Mouse (Mus musculus) forebrain, embryonic 16.5 days (tissue): ENCODE measurements at regions not wholly inside any gene's neighbourhood (a gene's known extent, or its start where the extent isn't known, plus 50 kb on each side); places are given as distances from the start of the nearest gene placed in this dataset.

Source experiments
- ATAC-seq: fragments of 200-750 bp; cut with Nextera tagmentation; 2 replicates; pipeline ENCODE4 v1.8.0; 2017; ENCODE audit warnings: mild to moderate bottlenecking, moderate library complexity
- H3K27ac ChIP-seq: fragments of 300-500 bp; sonication (generic); 2 replicates; pipeline ENCODE4 v1.5.1; 2014; ENCODE audit warnings: low read length, control low read depth
- H3K27me3 ChIP-seq: fragments of 300-500 bp; sonication (generic); replicated peaks from 2 replicates; pipeline ENCODE4 v1.6.1; 2014; ENCODE audit warnings: low read length; ENCODE audit not compliant: control insufficient read depth, insufficient read depth
- H3K36me3 ChIP-seq: fragments of 300-500 bp; sonication (generic); 2 replicates; pipeline ENCODE4 v1.6.1; 2014; ENCODE audit not compliant: control insufficient read depth, insufficient read depth
- H3K4me1 ChIP-seq: fragments of 300-500 bp; sonication (generic); replicated peaks from 2 replicates; pipeline ENCODE4 v1.6.1; 2014; ENCODE audit warnings: low read length; ENCODE audit not compliant: control insufficient read depth, insufficient read depth
- H3K4me2 ChIP-seq: fragments of 300-500 bp; sonication (generic); 2 replicates; pipeline ENCODE4 v1.6.1; 2014; ENCODE audit warnings: mild to moderate bottlenecking, low read length, control low read depth
- H3K4me3 ChIP-seq: fragments of 300-500 bp; sonication (generic); replicated peaks from 2 replicates; pipeline ENCODE4 v1.5.1; 2014; ENCODE audit warnings: mild to moderate bottlenecking, low read length, control low read depth
- H3K9ac ChIP-seq: fragments of 300-500 bp; sonication (generic); replicated peaks from 2 replicates; pipeline ENCODE4 v1.6.1; 2014; ENCODE audit warnings: low read depth, low read length, control low read depth
- H3K9me3 ChIP-seq: fragments of 300-500 bp; sonication (generic); 2 replicates; pipeline ENCODE4 v1.6.1; 2016; ENCODE audit warnings: low read length; ENCODE audit not compliant: control insufficient read depth
- WGBS: fragments of 180-500 bp; shearing (Covaris S2); extraction: QIAGEN DNeasy Blood & Tissue Kit; methylation state at CpG from one replicate; pipeline ENCODE4 v1.1.7; 2014; 5-methylcytosine and 5-hydroxymethylcytosine counted together

GRCm38 (mm10) chr6:50713297-50713696 lies 59.1 kb upstream of the Npvf start:
- no peak for ATAC-seq
- WGBS: 78% methylated on average over 3 of the region's 3 CpGs

GRCm38 (mm10) chr6:50718631-50719030 lies 64.4 kb upstream of the Npvf start:
- no peak overlapping the region for H3K9ac ChIP-seq
- no peaks in the 10 kb centered on the region for H3K9me3 ChIP-seq
- H3K4me3 ChIP-seq: no peak overlapping the region
- no peaks in the 10 kb centered on the region for H3K36me3 ChIP-seq
- no peak for ATAC-seq
- no peak overlapping the region for H3K4me2 ChIP-seq
- H3K4me1 ChIP-seq: 0 out of 2 replicates have a peak, but pooled peaks cover 4% of the 10 kb centered on the region
- no peak overlapping the region for H3K27ac ChIP-seq
- WGBS: 21% methylated on average over 4 of the region's 4 CpGs
- no peaks in the 10 kb centered on the region for H3K27me3 ChIP-seq

More at GRCm38 (mm10) chr6:50713297-50713696, 59.1 kb upstream of the Npvf start:
- H3K9me3 ChIP-seq: no peaks in the 10 kb centered on the region
- H3K27ac ChIP-seq: no peak overlapping the region
- H3K27me3 ChIP-seq: no peaks in the 10 kb centered on the region
- no peak overlapping the region for H3K9ac ChIP-seq
- H3K36me3 ChIP-seq: no peaks in the 10 kb centered on the region
- no peak overlapping the region for H3K4me3 ChIP-seq
- H3K4me2 ChIP-seq: no peak overlapping the region
- no peaks in the 10 kb centered on the region for H3K4me1 ChIP-seq

DNA sequence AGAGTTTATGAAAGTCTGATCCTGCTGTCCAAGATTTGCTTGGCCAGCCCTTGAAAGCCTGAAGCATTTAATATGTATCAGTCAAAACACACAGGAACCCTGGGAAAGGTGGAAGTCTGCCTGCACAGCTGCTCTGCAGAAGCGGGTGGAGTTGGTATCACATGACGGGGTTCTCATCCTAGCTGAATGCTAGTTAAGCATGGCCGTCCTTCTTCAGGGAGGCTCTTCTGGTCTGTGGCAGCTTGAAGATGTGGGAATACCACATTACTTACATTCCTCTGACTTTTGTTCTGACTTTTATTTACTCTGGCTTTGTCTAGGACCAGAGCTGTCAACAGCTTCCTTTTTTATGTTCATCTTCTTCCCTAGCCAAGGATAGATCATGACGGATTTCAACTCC lies 66.1 kb upstream of the Npvf start:
- H3K4me1 ChIP-seq: 0 out of 2 replicates have a peak, but pooled peaks cover 4% of the 10 kb centered on the region
- H3K27me3 ChIP-seq: no peaks in the 10 kb centered on the region
- no peak for ATAC-seq
- H3K36me3 ChIP-seq: no peaks in the 10 kb centered on the region
- no peak overlapping the region for H3K4me3 ChIP-seq
- H3K27ac ChIP-seq: no peak overlapping the region
- no peak overlapping the region for H3K9ac ChIP-seq
- H3K9me3 ChIP-seq: no peaks in the 10 kb centered on the region
- no peak overlapping the region for H3K4me2 ChIP-seq
- WGBS: 80% methylated on average over 4 of the region's 4 CpGs

DNA sequence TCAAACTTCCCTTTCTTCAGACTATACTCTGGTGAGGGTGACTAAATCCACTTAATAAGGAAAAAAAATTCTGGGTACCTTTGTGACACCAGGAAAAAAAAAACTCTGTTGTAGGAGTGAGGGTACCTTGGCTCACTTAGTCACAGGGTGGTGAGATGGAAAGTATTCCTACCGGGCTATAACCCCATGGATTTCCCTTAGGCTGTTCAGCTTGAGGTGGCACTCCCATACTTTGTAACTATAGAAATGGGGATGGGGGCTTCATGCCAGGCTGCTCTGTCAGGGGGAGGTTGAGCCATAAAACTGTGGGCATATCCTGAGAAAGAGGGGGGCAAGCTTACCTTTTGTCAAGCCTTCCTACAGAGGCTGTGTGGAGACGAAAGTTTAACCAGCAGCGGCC lies 71.4 kb upstream of the Npvf start:
- Histone ChIP-seq H3K36me3 (no peaks in the 10 kb centered on the region), H3K27me3 (no peaks in the 10 kb centered on the region), H3K9ac (no peak overlapping the region), H3K4me2 (no peak overlapping the region), H3K27ac (no peak overlapping the region), H3K9me3 (no peaks in the 10 kb centered on the region), H3K4me1 (peaks cover 10% of the 10 kb centered on the region; the same call in 1 of the 2 replicates), H3K4me3 (no peak overlapping the region)
- no peak for ATAC-seq
- WGBS: 68% methylated on average over 3 of the region's 3 CpGs

- no peak for ATAC-seq
- peaks cover 10% of the 10 kb centered on the region; the same call in 1 of the 2 replicates for H3K4me1 ChIP-seq
- no peak overlapping the region for H3K4me3 ChIP-seq
- H3K4me2 ChIP-seq: no peak overlapping the region
- no peak overlapping the region for H3K27ac ChIP-seq
- H3K9me3 ChIP-seq: no peaks in the 10 kb centered on the region
- H3K27me3 ChIP-seq: no peaks in the 10 kb centered on the region
- no peak overlapping the region for H3K9ac ChIP-seq
- WGBS: 26% methylated on average over 9 of the region's 9 CpGs
- H3K36me3 ChIP-seq: no peaks in the 10 kb centered on the region
Observed at GRCm38 (mm10) chr6:50726166-50726591, 71.9 kb upstream of the Npvf start.

DNA sequence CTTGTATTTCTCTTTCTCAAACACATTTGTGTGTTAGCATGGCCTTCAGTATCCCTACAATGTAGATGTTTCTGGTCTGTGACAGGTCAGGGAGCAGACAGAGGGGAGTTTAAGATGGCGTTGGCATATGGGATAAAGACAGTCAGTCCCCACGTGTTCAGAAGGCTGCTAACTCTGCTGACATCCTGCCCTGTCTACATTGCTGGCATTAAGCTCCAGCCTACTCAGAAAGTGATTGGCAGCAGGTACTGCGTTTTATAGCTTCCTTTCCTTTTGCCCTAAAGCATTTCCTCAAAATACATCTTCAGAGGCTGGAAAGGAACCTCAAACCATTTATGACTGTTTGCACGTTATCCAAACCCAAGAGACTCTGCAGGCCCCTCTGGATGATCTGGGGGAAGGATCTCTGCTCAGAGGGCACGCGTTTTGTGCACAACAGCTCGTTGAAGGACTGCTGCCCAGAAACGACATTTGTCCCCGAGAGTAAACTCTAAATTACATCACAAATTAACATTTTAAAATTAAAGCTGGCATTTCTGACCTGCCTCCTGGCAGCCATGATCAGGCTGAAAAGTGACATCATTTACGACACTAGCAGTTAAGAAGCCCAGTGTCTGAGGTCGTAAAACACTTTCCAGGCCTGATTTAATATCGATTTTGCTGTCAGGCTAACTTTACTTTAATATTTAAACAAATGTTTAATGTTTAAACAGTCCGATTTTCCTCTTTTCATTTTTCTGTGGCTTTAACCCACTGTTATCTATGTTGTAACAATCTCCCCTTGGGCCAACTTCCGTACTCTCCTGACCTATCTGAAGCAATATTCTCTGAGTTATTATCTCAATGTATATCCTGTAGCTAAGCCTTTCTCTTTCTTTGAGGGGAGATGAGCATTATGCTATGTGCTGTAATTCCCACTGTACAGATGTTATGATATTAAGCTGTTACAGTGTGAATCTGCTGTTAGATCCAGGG lies 76.8 kb upstream of the Npvf start:
- Histone ChIP-seq H3K4me1 (peaks cover 6% of the 10 kb centered on the region; the same call in 1 of the 2 replicates), H3K27ac (no peak overlapping the region), H3K9ac (no peak overlapping the region), H3K4me3 (no peak overlapping the region), H3K36me3 (no peaks in the 10 kb centered on the region), H3K4me2 (no peak overlapping the region), H3K27me3 (no peaks in the 10 kb centered on the region), H3K9me3 (no peaks in the 10 kb centered on the region)
- no peak for ATAC-seq
- WGBS: 71% methylated on average over 14 of the region's 14 CpGs

- Histone ChIP-seq H3K27me3 (no peaks in the 10 kb centered on the region), H3K9ac (no peak overlapping the region), H3K9me3 (no peaks in the 10 kb centered on the region), H3K27ac (no peak overlapping the region), H3K4me3 (no peak overlapping the region), H3K36me3 (no peaks in the 10 kb centered on the region), H3K4me1 (no peaks in the 10 kb centered on the region), H3K4me2 (no peak overlapping the region)
- no peak for ATAC-seq
- 95% methylated on average over 2 of the region's 2 CpGs for WGBS
Observed at GRCm38 (mm10) chr6:50734701-50735100, 80.5 kb upstream of the Npvf start.

DNA sequence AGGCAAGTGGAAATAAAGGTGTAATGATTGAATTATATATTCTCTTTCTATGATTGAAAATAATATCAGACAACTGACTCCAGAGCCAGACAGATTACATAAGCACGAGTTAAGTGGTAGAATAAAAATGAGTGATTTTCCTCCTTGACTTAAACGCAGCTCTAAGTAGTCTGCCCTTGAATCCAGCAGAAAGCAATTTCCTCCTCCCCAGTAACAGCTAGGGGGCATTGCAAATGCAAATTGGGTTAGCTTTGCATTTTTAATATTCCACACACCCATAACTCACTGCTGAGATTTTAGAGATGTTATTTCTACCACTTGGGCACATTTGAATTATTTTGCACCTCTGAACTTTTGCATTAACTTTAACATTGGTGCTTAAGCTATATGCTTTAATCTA lies 81.6 kb upstream of the Npvf start:
- ATAC-seq: no peak
- no peaks in the 10 kb centered on the region for H3K4me1 ChIP-seq
- no peaks in the 10 kb centered on the region for H3K36me3 ChIP-seq
- 47% methylated on average over 2 of the region's 2 CpGs for WGBS
- H3K9ac ChIP-seq: no peak overlapping the region
- no peaks in the 10 kb centered on the region for H3K9me3 ChIP-seq
- no peak overlapping the region for H3K4me3 ChIP-seq
- H3K27ac ChIP-seq: no peak overlapping the region
- no peaks in the 10 kb centered on the region for H3K27me3 ChIP-seq
- no peak overlapping the region for H3K4me2 ChIP-seq

DNA sequence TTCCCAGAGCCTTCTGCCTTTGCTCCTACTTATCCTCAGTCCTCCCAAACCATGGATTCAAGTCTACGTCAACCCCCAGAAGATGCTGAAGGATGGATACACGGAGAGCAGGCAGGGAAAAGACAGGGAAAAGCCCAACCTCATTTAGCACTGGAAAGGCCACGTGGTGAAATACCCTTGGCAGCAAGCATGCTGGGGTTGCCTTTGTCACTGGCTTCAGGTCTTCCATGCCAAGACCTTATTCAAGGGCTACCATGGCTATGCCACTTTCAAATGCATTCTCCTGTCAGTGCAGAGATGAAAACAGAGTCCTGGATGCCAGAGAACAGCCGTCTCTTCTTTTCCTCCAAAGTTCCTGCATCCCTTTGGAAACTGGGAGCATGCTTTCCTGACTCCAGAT lies 87.8 kb upstream of the Npvf start:
- Histone ChIP-seq H3K4me3 (no peak overlapping the region), H3K27me3 (no peaks in the 10 kb centered on the region), H3K36me3 (no peaks in the 10 kb centered on the region), H3K9ac (no peak overlapping the region), H3K4me1 (no peaks in the 10 kb centered on the region), H3K4me2 (no peak overlapping the region), H3K27ac (no peak overlapping the region), H3K9me3 (no peaks in the 10 kb centered on the region)
- 58% methylated on average over 4 of the region's 4 CpGs for WGBS
- no peak for ATAC-seq
